Mouse (Mus musculus): ENCODE data around the gene Spata21. TPM values are rescaled to one million over a fixed set of nuclear protein-coding genes. Genes with fewer than 3 reads are reported as not detected.

Gene Spata21
- not detected for total RNA-seq (2021)

- DNase-seq, result no peak
Measured at GRCm38 (mm10) chr4:141088033-141088432, at the start of gene Spata21. Gene Spata21, plus strand, starts transcription at chr4:141088333.

- DNase-seq, result no peak
Measured at GRCm38 (mm10) chr4:141041117-141041516, 47.0 kb upstream of the Spata21 start.

- DNase-seq, result peak; percentile 76
Measured at GRCm38 (mm10) chr4:141044816-141045215, 43.3 kb upstream of the Spata21 start.

GRCm38 (mm10) chr4:141048810-141049475 lies 39.2 kb upstream of the Spata21 start:
- no peak for DNase-seq

GRCm38 (mm10) chr4:141049476-141049835 lies 38.7 kb upstream of the Spata21 start:
- no peak for DNase-seq

- no peak for DNase-seq
Measured at GRCm38 (mm10) chr4:141052442-141052841, 35.7 kb upstream of the Spata21 start.

GRCm38 (mm10) chr4:141053138-141053537 lies 35.0 kb upstream of the Spata21 start:
- no peak for DNase-seq

- DNase-seq, result no peak
Measured at GRCm38 (mm10) chr4:141053568-141054161, 34.5 kb upstream of the Spata21 start.

GRCm38 (mm10) chr4:141056970-141057369 lies 31.2 kb upstream of the Spata21 start:
- DNase-seq, result no peak

GRCm38 (mm10) chr4:141058835-141059234 lies 29.3 kb upstream of the Spata21 start:
- DNase-seq, result no peak

- no peak for DNase-seq
Measured at GRCm38 (mm10) chr4:141059616-141060425, 28.3 kb upstream of the Spata21 start.

- DNase-seq, result peak; percentile 100
Measured at GRCm38 (mm10) chr4:141060426-141061301, 27.5 kb upstream of the Spata21 start, which contains the start of gene Crocc. Gene Crocc, minus strand, starts transcription at chr4:141060550.

GRCm38 (mm10) chr4:141064104-141064659 lies 24.0 kb upstream of the Spata21 start:
- no peak for DNase-seq

- peak; percentile 86 for DNase-seq
Measured at GRCm38 (mm10) chr4:141065123-141065522, 23.0 kb upstream of the Spata21 start.

- peak; percentile 57 for DNase-seq
Measured at GRCm38 (mm10) chr4:141066709-141067515, 21.2 kb upstream of the Spata21 start.

- no peak for DNase-seq
Measured at GRCm38 (mm10) chr4:141067516-141068046, 20.6 kb upstream of the Spata21 start.

- no peak for DNase-seq
Measured at GRCm38 (mm10) chr4:141068655-141069054, 19.5 kb upstream of the Spata21 start.

GRCm38 (mm10) chr4:141069731-141070130 lies 18.4 kb upstream of the Spata21 start:
- DNase-seq, result peak; percentile 68

- no peak for DNase-seq
Measured at GRCm38 (mm10) chr4:141072502-141072901, 15.6 kb upstream of the Spata21 start.

- peak; percentile 79 for DNase-seq
Measured at GRCm38 (mm10) chr4:141073661-141074060, 14.5 kb upstream of the Spata21 start.

- no peak for DNase-seq
Measured at GRCm38 (mm10) chr4:141074109-141074508, 14.0 kb upstream of the Spata21 start.
